ENCODE assay signal across 20 mouse cellular contexts in genomic region chr19:58364688-58365087, GRCm38 (mm10).
A peak's percentile ranks its signal among the peaks of the same experiment; 100 is the strongest.
DNase-seq lines count a peak whose midpoint lies in the region; ATAC-seq and TF ChIP-seq lines count a peak whose summit lies in the region.
"Had no signal": no experiment of that assay in that cellular context is flagged by ENCODE, and none has a peak within 500 bp of the region (broad histone marks: within the 10 kb centered on the region; RNA-seq: fewer than 3 reads in every experiment).

No protein-coding gene starts in this region.

- peak; percentile 71 to 72 for DNase-seq in cerebellum, postnatal 10 days
- DNase-seq in cerebellum, adult 2 months = no peak
- peak; percentile 57 for DNase-seq in hindbrain, postnatal 0 days (ENCODE audit: low spot score)
- DNase-seq in hindbrain, embryonic 11.5 days (ENCODE audit: low spot score) = no peak
- DNase-seq in testis, postnatal 14 days (ENCODE audit: low spot score) = peak; percentile 79
- no peak for DNase-seq in testis, postnatal 10 days (ENCODE audit: low spot score)
- DNase-seq in gastrocnemius, postnatal 25 days = no peak
- no peak for DNase-seq in Muller cell, postnatal 12 days (ENCODE audit: inconsistent ontology term)
- DNase-seq: adrenal gland, postnatal 36 days; cerebellum, adult 18-20 months; heart, adult 18-20 months; kidney, adult 11 months; kidney, postnatal 10 days; liver, postnatal 0 days; lung, postnatal 10 days; right cerebral cortex, adult 18-20 months; thymus, postnatal 25 days had no signal

- no peak overlapping the region for H3K27ac ChIP-seq in cerebellum, adult 2 months (ENCODE audit: insufficient read depth, low read length)
- no peak overlapping the region for H3K27ac ChIP-seq in hindbrain, postnatal 0 days
- H3K27ac ChIP-seq in hindbrain, embryonic 11.5 days (ENCODE audit: low read depth, low read length) = no peak overlapping the region
- H3K27ac ChIP-seq: embryonic facial prominence, embryonic 15.5 days; heart, embryonic 13.5 days had no signal

- 0 out of 2 replicates have a peak, but pooled peaks have one; percentile 47 for ATAC-seq in hindbrain, postnatal 0 days
- no peak for ATAC-seq in hindbrain, embryonic 11.5 days (ENCODE audit: low FRiP score)
- ATAC-seq: liver, postnatal 0 days had no signal

- H3K4me2 ChIP-seq in hindbrain, postnatal 0 days (ENCODE audit: low read depth, low read length) = no peak overlapping the region
- H3K4me2 ChIP-seq in hindbrain, embryonic 11.5 days (replicated peaks; ENCODE audit: low read depth, low read length) = no peak overlapping the region
- H3K4me2 ChIP-seq: embryonic facial prominence, embryonic 15.5 days; heart, embryonic 13.5 days had no signal

- no peaks in the 10 kb centered on the region for H3K4me1 ChIP-seq in cerebellum, adult 2 months (ENCODE audit: control insufficient read depth, insufficient read depth, low read length)
- H3K4me1 ChIP-seq in hindbrain, postnatal 0 days (ENCODE audit: insufficient read depth, low read length) = no peaks in the 10 kb centered on the region
- no peaks in the 10 kb centered on the region for H3K4me1 ChIP-seq in hindbrain, embryonic 11.5 days (replicated peaks; ENCODE audit: control insufficient read depth, insufficient read depth, low read length)
- H3K4me1 ChIP-seq: embryonic facial prominence, embryonic 15.5 days; heart, embryonic 13.5 days had no signal

- no peak overlapping the region for H3K9ac ChIP-seq in hindbrain, postnatal 0 days (replicated peaks; ENCODE audit: low read length)
- no peak overlapping the region for H3K9ac ChIP-seq in hindbrain, embryonic 11.5 days (ENCODE audit: low read depth, low read length)
- H3K9ac ChIP-seq: embryonic facial prominence, embryonic 15.5 days; heart, embryonic 13.5 days; liver, postnatal 0 days had no signal

- no peak for TF ChIP-seq POLR2A in cerebellum, adult 2 months (IDR thresholded peaks at IDR 0.05; ENCODE audit: borderline replicate concordance, insufficient read depth, low read length)

- H3K27me3 ChIP-seq in cerebellum, adult 2 months (ENCODE audit: control insufficient read depth, insufficient read depth, low read length) = no peaks in the 10 kb centered on the region
- no peaks in the 10 kb centered on the region for H3K27me3 ChIP-seq in hindbrain, postnatal 0 days (ENCODE audit: insufficient read depth, low read length)
- no peaks in the 10 kb centered on the region for H3K27me3 ChIP-seq in hindbrain, embryonic 11.5 days (ENCODE audit: control insufficient read depth, insufficient read depth, low read length)
- H3K27me3 ChIP-seq: embryonic facial prominence, embryonic 15.5 days; heart, embryonic 13.5 days had no signal

- H3K36me3 ChIP-seq in hindbrain, postnatal 0 days (ENCODE audit: insufficient read depth, low read length) = no peaks in the 10 kb centered on the region
- H3K36me3 ChIP-seq in hindbrain, embryonic 11.5 days (ENCODE audit: control insufficient read depth, insufficient read depth, low read length) = no peaks in the 10 kb centered on the region
- H3K36me3 ChIP-seq: embryonic facial prominence, embryonic 15.5 days; G1E; heart, embryonic 13.5 days had no signal

- WGBS in cerebellum, adult 2 months = 31% methylated on average over 9 of the region's 9 CpGs
- WGBS in hindbrain, postnatal 0 days = 37% methylated on average over 9 of the region's 9 CpGs
- WGBS in hindbrain, embryonic 11.5 days = 64% methylated on average over 9 of the region's 9 CpGs

- no peak overlapping the region for H3K4me3 ChIP-seq in cerebellum, adult 2 months (replicated peaks; ENCODE audit: insufficient read depth, low read depth, low read length)
- no peak overlapping the region for H3K4me3 ChIP-seq in hindbrain, postnatal 0 days (ENCODE audit: low read length)
- no peak overlapping the region for H3K4me3 ChIP-seq in hindbrain, embryonic 11.5 days (ENCODE audit: low read depth, low read length)
- H3K4me3 ChIP-seq: embryonic facial prominence, embryonic 15.5 days; heart, embryonic 13.5 days had no signal

- TF ChIP-seq CTCF in cerebellum, adult 2 months (IDR thresholded peaks at IDR 0.05; ENCODE audit: borderline replicate concordance, insufficient read depth, low read depth, low read length) = no peak
- no peak for TF ChIP-seq CTCF in hindbrain, postnatal 0 days (IDR thresholded peaks at IDR 0.05; ENCODE audit: low read depth)

- H3K9me3 ChIP-seq in hindbrain, postnatal 0 days (ENCODE audit: low read length) = no peaks in the 10 kb centered on the region
- no peaks in the 10 kb centered on the region for H3K9me3 ChIP-seq in hindbrain, embryonic 11.5 days (ENCODE audit: control insufficient read depth, low read length)
- H3K9me3 ChIP-seq: embryonic facial prominence, embryonic 15.5 days; heart, embryonic 13.5 days had no signal

Comparison
In these comparisons a context has a peak if more than half of its experiments do, and no peak if none do; other contexts are left out.
1. DNase-seq: peak in cerebellum, postnatal 10 days (2 of 2), hindbrain, postnatal 0 days (single experiment) and testis, postnatal 14 days (single experiment); none in cerebellum, adult 2 months (0 of 2), hindbrain, embryonic 11.5 days (single experiment), testis, postnatal 10 days (single experiment), gastrocnemius, postnatal 25 days (single experiment) and Muller cell, postnatal 12 days (single experiment).